ENCODE assay signal across 29 mouse cellular contexts in the genomic region with DNA sequence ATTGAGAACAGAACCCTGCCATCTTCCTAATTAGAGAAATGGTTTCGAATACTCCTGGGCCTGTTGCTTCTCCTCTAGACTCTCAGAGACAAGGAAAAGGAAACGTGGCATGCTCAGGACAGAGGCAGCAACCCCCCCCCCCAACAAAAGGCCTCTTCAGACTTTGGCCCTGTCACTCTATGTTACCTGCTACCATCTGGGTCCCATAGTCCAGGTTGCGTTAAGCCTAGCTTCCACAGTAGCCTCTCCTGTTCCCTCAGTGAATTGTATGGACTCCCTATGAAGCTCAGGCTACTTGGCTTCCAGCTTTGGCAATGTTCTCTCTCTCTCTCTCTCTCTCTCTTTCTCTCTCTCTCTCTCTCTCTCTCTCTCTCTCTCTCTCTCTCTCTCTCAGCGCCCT. TPM values are rescaled to one million over a fixed set of nuclear protein-coding genes. Genes with fewer than 3 reads are reported as not detected.
"Had no signal": no experiment of that assay in that cellular context is flagged by ENCODE, and none has a peak within 500 bp of the region (broad histone marks: within the 10 kb centered on the region; RNA-seq: fewer than 3 reads in every experiment).

No protein-coding gene starts in this region.

- H3K27me3 ChIP-seq: liver, embryonic 13.5 days had no signal

- H3K4me2 ChIP-seq: kidney, embryonic 15.5 days; limb, embryonic 13.5 days; liver, embryonic 13.5 days; lung, embryonic 14.5 days; midbrain, embryonic 13.5 days had no signal

- H3K9me3 ChIP-seq: kidney, embryonic 15.5 days; limb, embryonic 10.5 days; limb, embryonic 13.5 days; liver, embryonic 13.5 days; midbrain, embryonic 13.5 days had no signal

- H3K9ac ChIP-seq: kidney, embryonic 15.5 days; limb, embryonic 13.5 days; liver, embryonic 13.5 days; lung, embryonic 14.5 days; midbrain, embryonic 13.5 days had no signal

- H3K27ac ChIP-seq: kidney, embryonic 15.5 days; limb, embryonic 10.5 days; limb, embryonic 13.5 days; macrophage; midbrain, embryonic 13.5 days; stomach, postnatal 0 days had no signal

- H3K4me1 ChIP-seq: kidney, embryonic 15.5 days; limb, embryonic 13.5 days had no signal

- H3K4me3 ChIP-seq: kidney, embryonic 15.5 days; limb, embryonic 10.5 days; limb, embryonic 13.5 days; liver, embryonic 13.5 days; midbrain, embryonic 13.5 days had no signal

- H3K36me3 ChIP-seq: kidney, embryonic 15.5 days; limb, embryonic 10.5 days; limb, embryonic 13.5 days; liver, embryonic 13.5 days; midbrain, embryonic 13.5 days had no signal

- DNase-seq: kidney, adult 8-10 months; kidney, postnatal 14 days; kidney, postnatal 4 days; right cerebral cortex, adult 18-20 months; right cerebral cortex, postnatal 14 days; right cerebral cortex, postnatal 4 days; thymus, adult 2 months; thymus, postnatal 14 days; thymus, postnatal 4 days had no signal

RNA-seq across cellular contexts. Expression of a gene that starts 0.6 kb away (rescaled TPM):
- total RNA-seq: layer of hippocampus, adult 18-20 months; layer of hippocampus, postnatal 25 days; left cerebral cortex, adult 8-10 months; left cerebral cortex, postnatal 25 days; megakaryocyte, adult 5-6 weeks; midbrain, postnatal 0 days had no signal
- polyA plus RNA-seq: intestine, embryonic 14.5 days; kidney, embryonic 15.5 days; limb, embryonic 10.5 days; liver, embryonic 13.5 days; liver, embryonic 16.5 days; lung, embryonic 14.5 days; lung, postnatal 0 days; macrophage; midbrain, postnatal 0 days; neural tube, embryonic 11.5 days; neural tube, embryonic 14.5 days; stomach, embryonic 14.5 days; stomach, postnatal 0 days had no signal

RNA-seq across cellular contexts. Expression of a gene that starts 19.1 kb away (rescaled TPM):
- total RNA-seq: megakaryocyte, adult 5-6 weeks had no signal
- polyA plus RNA-seq: limb, embryonic 10.5 days; lung, embryonic 14.5 days; macrophage; neural tube, embryonic 14.5 days had no signal
